Mouse (Mus musculus): Measurements from ENCODE around the gene Pigc. TPM values are rescaled to one million over a fixed set of nuclear protein-coding genes. Genes with fewer than 3 reads are reported as not detected.

Pigc gene
- total RNA-seq, 2 experiments from 2014 or later, result 14.1 to 17.5 TPM

Other genes with a start within 250 kb of the Pigc start
- under 1 TPM in 1 of 2 experiments, not detected in 1; 0.36 TPM for gene Fasl, start 180.7 kb upstream of the Pigc start, total RNA-seq (2021)
- 10 to 100 TPM; 36.9 to 42.6 TPM for gene Suco, start 92.5 kb upstream of the Pigc start, total RNA-seq (2021)
- gene 4930558K02Rik, start 10.4 kb downstream of the Pigc start, total RNA-seq (2021), result not detected